Mouse (Mus musculus) kidney, adult 11 months (tissue): ENCODE results near the gene Vmn2r15.

Experiments used
- DNase-seq: peaks from one replicate; pipeline ENCODE4 v3.0.0; 2022

The Vmn2r15 gene

DNA sequence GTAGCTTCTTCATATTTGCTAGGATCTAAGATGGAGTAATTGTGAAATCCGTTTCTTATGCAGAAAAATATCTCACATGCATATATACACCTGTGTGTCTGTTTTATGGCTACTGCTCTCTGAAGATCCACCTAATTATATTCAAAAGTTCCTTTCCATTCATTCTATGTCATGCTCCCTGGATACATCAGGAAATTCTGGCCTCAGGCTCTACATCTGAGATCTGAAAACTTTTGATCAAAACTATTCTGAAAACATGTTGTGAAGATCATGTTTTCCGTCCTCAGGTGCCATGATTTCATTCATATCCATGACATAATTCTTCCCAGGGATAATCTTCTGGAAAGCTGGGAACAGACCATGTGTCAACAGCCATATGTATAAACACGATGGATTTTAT, at the start of gene Vmn2r15:
Vmn2r15 (minus strand) TSS at position 101 of the 400 bp plus-strand sequence.
- DNase-seq, result no peak

DNA sequence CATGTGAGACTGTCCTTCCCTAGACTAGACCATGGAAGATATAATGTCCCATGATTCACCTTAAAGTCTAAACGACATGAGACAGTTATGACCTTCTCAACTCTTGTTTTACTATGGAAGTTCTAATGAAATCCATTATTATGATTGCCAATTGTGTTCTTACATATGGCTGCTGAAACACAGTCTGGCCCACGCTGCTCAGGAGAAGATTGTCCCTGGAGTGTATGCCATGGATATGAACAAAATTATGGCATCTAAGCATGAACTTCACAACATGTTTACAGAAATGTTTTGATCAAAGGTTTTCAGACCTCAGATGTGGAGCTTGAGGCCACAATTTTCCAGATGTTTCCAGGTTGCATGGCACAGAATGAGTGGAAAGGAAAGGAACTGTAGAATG, 32.4 kb upstream of the Vmn2r15 start, which contains the start of gene Vmn2r16:
Vmn2r16 (plus strand) TSS at position 301 of the 400 bp plus-strand sequence.
- no peak for DNase-seq

DNA sequence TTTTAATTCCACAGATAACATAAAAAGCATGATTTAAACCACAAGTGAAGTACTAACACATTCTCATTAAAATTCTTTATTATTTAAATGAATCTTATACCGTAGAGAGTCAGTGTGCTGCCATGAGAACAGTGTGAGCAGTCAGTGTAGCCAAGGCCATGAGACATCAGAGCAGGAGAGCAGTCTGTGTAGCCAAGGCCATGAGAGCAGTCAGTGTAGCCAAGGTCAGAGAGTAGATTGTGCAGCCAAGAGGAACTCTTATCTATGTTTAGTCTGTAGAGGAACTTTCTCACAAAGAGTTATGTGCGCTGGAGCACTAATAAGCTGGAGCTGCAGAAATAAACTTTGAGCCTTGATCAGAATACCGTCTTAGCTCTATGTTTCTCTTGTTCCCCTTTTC, 2.8 kb downstream of the Vmn2r15 start:
- DNase-seq, result no peak
